Mouse (Mus musculus): ENCODE results near the gene Rgr. TPM values are rescaled to one million over a fixed set of nuclear protein-coding genes. Genes with fewer than 3 reads are reported as not detected.

Gene Rgr
- polyA plus RNA-seq (2014; fragmentation: Illumina TruSeq; extraction: RNeasy Lipid Tissue Mini Kit (QIAGEN cat#74804); ENCODE audit: low read depth, low replicate concordance), result not detected

GRCm38 (mm10) chr14:37048914-37049410, at the start of gene Rgr:
TSS of gene Rgr (minus strand) at chr14:37048964.

GRCm38 (mm10) chr14:37097956-37098530, 49.3 kb upstream of the Rgr start, which contains the start of gene Cdhr1:
TSS of gene Cdhr1 (minus strand) at chr14:37098347.

GRCm38 (mm10) chr14:37067629-37068028, 18.9 kb upstream of the Rgr start, which contains the start of gene Lrit2:
TSS of gene Lrit2 (plus strand) at chr14:37067929.

Other genes starting within 250 kb of the Rgr start
- 150 TPM for gene Ccser2, start 80.2 kb downstream of the Rgr start, polyA plus RNA-seq (2014; fragmentation: Illumina TruSeq; extraction: RNeasy Lipid Tissue Mini Kit (QIAGEN cat#74804); ENCODE audit: low read depth, low replicate concordance)
- 0.36 TPM for gene Lrit1, start 5.9 kb upstream of the Rgr start, polyA plus RNA-seq (2014; fragmentation: Illumina TruSeq; extraction: RNeasy Lipid Tissue Mini Kit (QIAGEN cat#74804); ENCODE audit: low read depth, low replicate concordance)
- gene Lrit2, start 19.0 kb upstream of the Rgr start, polyA plus RNA-seq (2014; fragmentation: Illumina TruSeq; extraction: RNeasy Lipid Tissue Mini Kit (QIAGEN cat#74804); ENCODE audit: low read depth, low replicate concordance), result not detected
- gene Cdhr1, start 49.4 kb upstream of the Rgr start, polyA plus RNA-seq (2014; fragmentation: Illumina TruSeq; extraction: RNeasy Lipid Tissue Mini Kit (QIAGEN cat#74804); ENCODE audit: low read depth, low replicate concordance), result not detected
- gene 2610528A11Rik, start 65.1 kb upstream of the Rgr start, polyA plus RNA-seq (2014; fragmentation: Illumina TruSeq; extraction: RNeasy Lipid Tissue Mini Kit (QIAGEN cat#74804); ENCODE audit: low read depth, low replicate concordance), result not detected
- gene Ghitm, start 86.3 kb upstream of the Rgr start, polyA plus RNA-seq (2014; fragmentation: Illumina TruSeq; extraction: RNeasy Lipid Tissue Mini Kit (QIAGEN cat#74804); ENCODE audit: low read depth, low replicate concordance), result 1,081 TPM